Mouse (Mus musculus) adrenal gland (tissue): ENCODE measurements around the gene Hist2h3b.
"Not testable (repeated sequence)": the region's sequence is repeated elsewhere in the genome, so short reads cannot be mapped to it uniquely, and the experiment has no call there.

Experiments
- intact Hi-C: fragments of 180-260 bp; cut with DNase I; formaldehyde crosslinking; loops from one replicate; pipeline ENCODE4 v1.15.1; 2025

The Hist2h3b gene

GRCm38 (mm10) chr3:96262216-96262875 lies 6.1 kb upstream of the Hist2h3b start:
- intact Hi-C loops, result loop anchor here (5.0 kb wide), 1 partner anchor 45 kb away; the partner anchor contains the start of genes Bola1 and Hist2h2ab

- intact Hi-C loops, result loop anchor here (5.0 kb wide), 1 partner anchor 46 kb away; the partner anchor contains the start of genes Bola1 and Hist2h2ab
These were observed 5.4 kb upstream of the Hist2h3b start, which contains the start of gene Hist2h4 for GRCm38 (mm10) chr3:96262979-96263550. Gene Hist2h4, minus strand, starts transcription at chr3:96263311.

- intact Hi-C loops, result loop anchor here (5.0 kb wide), 1 partner anchor 46 kb away; the partner anchor contains the start of genes Bola1 and Hist2h2ab
These were observed 4.7 kb upstream of the Hist2h3b start for GRCm38 (mm10) chr3:96263558-96264403.

GRCm38 (mm10) chr3:96264404-96264949 lies 4.0 kb upstream of the Hist2h3b start:
- intact Hi-C loops, result loop anchor here (5.0 kb wide), 1 partner anchor 47 kb away; the partner anchor contains the start of genes Bola1 and Hist2h2ab

GRCm38 (mm10) chr3:96266132-96266710 lies 2.2 kb upstream of the Hist2h3b start:
- intact Hi-C loops, result no loop called here

GRCm38 (mm10) chr3:96267541-96267940 lies 913 bp upstream of the Hist2h3b start:
- intact Hi-C loops, result no loop called here

- intact Hi-C loops, result not testable (repeated sequence)
These were observed 423 bp downstream of the Hist2h3b start for GRCm38 (mm10) chr3:96268776-96269378.

GRCm38 (mm10) chr3:96269511-96270474 lies 1.3 kb downstream of the Hist2h3b start, which contains the start of gene Hist2h2bb:
Gene Hist2h2bb, plus strand, starts transcription at chr3:96269752.
- intact Hi-C loops, result no loop called here

- intact Hi-C loops, result no loop called here
These were observed 5.4 kb downstream of the Hist2h3b start for GRCm38 (mm10) chr3:96273591-96274465.

GRCm38 (mm10) chr3:96277428-96277799 lies 9.0 kb downstream of the Hist2h3b start:
- intact Hi-C loops, result loop anchor here (5.0 kb wide), 1 partner anchor 165 kb away; no protein-coding TSS in a partner anchor

- intact Hi-C loops, result loop anchor here (5.0 kb wide), 1 partner anchor 164 kb away; no protein-coding TSS in a partner anchor
These were observed 9.6 kb downstream of the Hist2h3b start for GRCm38 (mm10) chr3:96277800-96278624.

- intact Hi-C loops, result loop anchor here (5.0 kb wide), 1 partner anchor 222 kb away; no protein-coding TSS in a partner anchor
These were observed 12.2 kb downstream of the Hist2h3b start for GRCm38 (mm10) chr3:96280660-96281059.

GRCm38 (mm10) chr3:96284457-96284856 lies 16.0 kb downstream of the Hist2h3b start:
- intact Hi-C loops, result loop anchor here (5.0 kb wide), 1 partner anchor 218 kb away; no protein-coding TSS in a partner anchor

- intact Hi-C loops, result not testable (repeated sequence)
These were observed 18.9 kb downstream of the Hist2h3b start for GRCm38 (mm10) chr3:96287334-96287733.

- intact Hi-C loops, result no loop called here
These were observed 20.7 kb downstream of the Hist2h3b start for GRCm38 (mm10) chr3:96289201-96289600.

GRCm38 (mm10) chr3:96290727-96291126 lies 22.3 kb downstream of the Hist2h3b start:
- intact Hi-C loops, result not testable (repeated sequence)

GRCm38 (mm10) chr3:96292641-96293040 lies 24.2 kb downstream of the Hist2h3b start:
- intact Hi-C loops, result no loop called here
